Mouse (Mus musculus) retina, postnatal 1 day (tissue): ENCODE measurements around the gene Grap2.

Experiments used
- DNase-seq: peaks from one replicate; pipeline ENCODE4 v3.0.0-alpha.2; 2012

Gene Grap2

GRCm38 (mm10) chr15:80572291-80572690 lies at the start of gene Grap2:
Gene Grap2, plus strand, starts transcription at chr15:80572594.
- no peak for DNase-seq

- peak; percentile 64 for DNase-seq
Measured at GRCm38 (mm10) chr15:80529955-80530869, 42.2 kb upstream of the Grap2 start.

GRCm38 (mm10) chr15:80531026-80531425 lies 41.4 kb upstream of the Grap2 start:
- no peak for DNase-seq

- no peak for DNase-seq
Measured at GRCm38 (mm10) chr15:80532281-80533072, 39.9 kb upstream of the Grap2 start.

- no peak for DNase-seq
Measured at GRCm38 (mm10) chr15:80533274-80533673, 39.1 kb upstream of the Grap2 start.

- no peak for DNase-seq
Measured at GRCm38 (mm10) chr15:80536051-80536450, 36.3 kb upstream of the Grap2 start.

GRCm38 (mm10) chr15:80538075-80538474 lies 34.3 kb upstream of the Grap2 start:
- no peak for DNase-seq

- DNase-seq: no peak
Measured at GRCm38 (mm10) chr15:80538671-80539340, 33.6 kb upstream of the Grap2 start.

GRCm38 (mm10) chr15:80544115-80544514 lies 28.3 kb upstream of the Grap2 start:
- DNase-seq: no peak

GRCm38 (mm10) chr15:80545430-80545829 lies 27.0 kb upstream of the Grap2 start:
- DNase-seq: no peak

GRCm38 (mm10) chr15:80554860-80555822 lies 17.3 kb upstream of the Grap2 start:
- no peak for DNase-seq

GRCm38 (mm10) chr15:80556021-80556420 lies 16.4 kb upstream of the Grap2 start:
- DNase-seq: no peak

GRCm38 (mm10) chr15:80557745-80558144 lies 14.6 kb upstream of the Grap2 start:
- peak; percentile 42 for DNase-seq

GRCm38 (mm10) chr15:80559534-80559933 lies 12.9 kb upstream of the Grap2 start:
- DNase-seq: no peak

GRCm38 (mm10) chr15:80559978-80560377 lies 12.4 kb upstream of the Grap2 start:
- DNase-seq: no peak

GRCm38 (mm10) chr15:80560646-80561580 lies 11.5 kb upstream of the Grap2 start:
- DNase-seq: no peak

GRCm38 (mm10) chr15:80562446-80562845 lies 9.9 kb upstream of the Grap2 start:
- no peak for DNase-seq

GRCm38 (mm10) chr15:80563634-80564208 lies 8.7 kb upstream of the Grap2 start:
- no peak for DNase-seq

- peak; percentile 30 for DNase-seq
Measured at GRCm38 (mm10) chr15:80565106-80565665, 7.2 kb upstream of the Grap2 start, which contains the start of gene Enthd1. Gene Enthd1, minus strand, starts transcription at chr15:80565156.

GRCm38 (mm10) chr15:80566696-80567095 lies 5.7 kb upstream of the Grap2 start:
- no peak for DNase-seq
